Mouse (Mus musculus) CD4-positive, CD25-positive, alpha-beta regulatory T cell, adult 4 months (primary cell): ENCODE measurements around the gene Tmem183a. TPM values are rescaled to one million over a fixed set of nuclear protein-coding genes. Genes with fewer than 3 reads are reported as not detected.

ENCODE experiments used
- ATAC-seq: one replicate; pipeline ENCODE4 v1.8.0; 2017
- polyA plus RNA-seq, 2 experiments: library from polyadenylated mRNA; unstranded; fragments of 100-300 nt; shearing (Covaris generic); gene quantifications; one replicate each; pipeline ENCODE4 v1.2.1; 2017

The Tmem183a gene
- 10 to 100 TPM; 20.3 to 23.8 TPM for polyA plus RNA-seq

DNA sequence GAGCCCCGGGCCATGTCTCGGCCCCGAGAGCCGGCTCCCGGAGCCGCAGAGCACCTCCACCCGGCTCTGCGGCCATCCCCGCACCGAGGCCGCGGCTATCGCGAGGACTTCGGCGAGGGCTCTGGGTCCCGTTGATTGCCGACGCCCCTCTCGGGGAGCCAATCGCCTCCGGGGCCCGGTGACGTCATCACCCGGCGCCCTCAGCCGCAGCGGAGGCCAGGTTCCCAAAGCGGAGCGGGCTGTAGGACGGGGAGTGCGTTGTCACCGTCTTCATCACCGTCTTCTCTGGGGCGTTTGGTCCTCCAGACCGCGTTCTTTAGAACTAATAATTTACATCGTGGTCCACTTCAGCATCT, at the start of gene Tmem183a:
Gene Tmem183a, minus strand, starts transcription at position 123 of the 356 bp plus-strand sequence.
- peak; percentile 95 for ATAC-seq

DNA sequence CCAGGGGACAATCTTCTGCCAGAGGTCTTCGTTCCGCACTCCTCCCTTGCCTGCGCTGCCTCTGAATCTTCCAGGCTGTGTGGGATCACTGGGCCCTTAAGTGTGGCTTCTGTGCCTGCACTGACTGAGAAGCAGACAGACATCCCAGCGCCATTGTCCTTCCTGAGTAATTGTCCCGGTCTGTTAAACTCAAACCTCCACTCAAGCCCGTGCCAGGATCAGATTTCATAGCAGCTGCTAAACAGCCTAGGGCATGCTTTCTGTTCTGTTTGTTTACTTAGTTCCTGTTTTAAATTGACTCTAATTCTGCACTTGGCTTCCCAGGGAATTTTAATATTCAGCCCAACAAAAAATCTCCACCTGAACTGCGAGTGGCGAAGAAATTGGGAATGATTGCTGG, 46.3 kb upstream of the Tmem183a start:
- ATAC-seq = no peak

DNA sequence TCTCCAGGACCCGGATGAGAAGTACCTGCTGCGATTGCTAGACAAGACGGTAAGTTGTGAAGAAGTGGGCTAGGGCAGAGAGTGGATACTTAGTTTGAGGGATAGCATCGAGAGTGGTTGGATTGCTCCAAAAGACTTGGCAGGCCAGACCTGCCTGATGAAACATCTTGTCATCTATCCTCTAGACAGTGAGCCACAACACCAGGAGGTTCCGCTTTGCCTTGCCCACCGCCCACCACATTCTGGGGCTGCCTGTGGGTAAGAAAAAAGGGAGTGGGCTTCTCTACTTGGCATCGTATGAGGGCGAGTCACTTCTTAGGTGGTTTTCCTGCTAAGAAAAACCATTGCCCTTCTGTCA, 44.6 kb upstream of the Tmem183a start:
- peak; percentile 3 for ATAC-seq

DNA sequence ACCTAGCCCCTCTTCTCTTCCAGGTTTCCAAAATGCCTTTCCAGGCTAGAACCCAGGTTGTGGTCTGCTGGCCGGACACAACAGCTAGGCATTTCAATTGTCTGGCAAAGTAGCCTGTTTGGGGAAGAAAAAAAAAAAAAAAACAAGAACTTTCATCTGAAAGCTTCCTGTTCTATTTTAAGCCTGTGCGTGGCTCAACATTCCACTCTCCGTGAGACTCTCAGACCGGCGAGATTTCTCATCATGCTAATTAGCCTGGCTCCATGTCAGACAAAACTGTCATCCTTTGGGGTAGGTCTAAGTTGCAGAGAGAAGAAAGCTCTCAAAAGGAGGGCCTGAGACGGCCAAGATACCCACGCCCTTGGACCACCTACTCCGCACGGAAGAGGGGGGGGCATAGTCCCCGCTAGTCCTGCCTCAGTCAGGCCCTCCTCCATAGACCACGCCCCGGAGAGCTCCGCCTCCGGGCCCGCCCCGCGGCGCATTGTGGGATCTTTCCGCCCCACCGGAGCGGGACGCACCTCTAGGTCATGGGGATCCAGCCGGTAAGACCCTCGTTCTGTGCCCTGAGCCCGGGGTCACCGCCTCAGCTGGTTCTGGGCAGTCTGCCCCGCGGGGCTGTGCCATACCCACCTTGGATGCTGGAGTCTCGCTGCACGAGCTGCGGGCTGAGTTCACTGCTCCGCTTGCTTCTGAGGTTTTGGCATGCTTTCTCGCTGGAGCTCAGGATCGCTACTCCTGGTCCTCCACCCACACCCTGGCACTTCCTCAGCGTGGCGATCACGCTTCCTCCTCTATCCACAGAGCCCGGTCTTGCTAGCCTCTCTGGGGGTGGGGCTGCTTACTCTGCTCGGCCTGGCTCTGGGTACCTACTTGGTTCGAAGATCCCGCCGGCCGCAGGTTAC, 44.0 kb upstream of the Tmem183a start, which contains the start of gene Cyb5r1:
Gene Cyb5r1, plus strand, starts transcription at position 51 of the 905 bp plus-strand sequence.
- ATAC-seq = peak; percentile 96

DNA sequence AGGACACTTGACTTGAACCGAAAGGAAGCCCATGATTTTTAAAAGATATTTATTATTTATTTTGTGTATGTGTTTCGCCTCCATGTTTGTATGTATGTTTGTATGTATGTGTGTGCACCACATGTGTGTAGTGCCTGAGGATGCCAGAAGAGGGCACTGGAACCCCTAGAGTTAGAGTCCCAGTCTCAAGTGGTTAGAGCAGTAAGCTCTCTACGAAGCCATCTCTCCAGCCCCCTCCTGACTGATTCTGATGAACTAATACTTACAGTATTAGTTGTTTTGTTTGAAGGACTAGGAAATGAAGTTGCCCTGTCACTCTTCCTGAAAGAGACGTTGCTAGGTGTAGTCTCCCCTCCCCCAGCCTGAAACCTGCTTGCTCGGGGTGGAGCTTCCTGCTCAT, 38.0 kb upstream of the Tmem183a start:
- no peak for ATAC-seq

DNA sequence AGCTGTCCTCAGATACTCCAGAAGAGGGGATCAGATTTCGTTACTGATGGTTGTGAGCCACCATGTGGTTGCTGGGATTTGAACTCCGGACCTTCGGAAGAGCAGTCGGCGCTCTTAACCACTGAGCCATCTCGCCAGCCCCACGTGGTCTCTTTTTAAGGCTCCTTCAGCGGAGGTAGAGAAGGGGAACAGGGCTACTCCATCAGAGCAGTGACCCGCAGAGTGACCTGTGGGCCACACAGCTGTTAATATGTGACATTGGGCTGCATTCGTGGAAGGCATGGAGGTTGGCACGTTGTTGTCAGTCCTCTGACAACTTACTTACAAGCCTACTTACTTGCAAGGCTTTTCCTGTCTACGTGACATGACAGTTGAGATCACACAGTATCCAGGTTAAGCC, 36.4 kb upstream of the Tmem183a start:
- ATAC-seq = no peak

DNA sequence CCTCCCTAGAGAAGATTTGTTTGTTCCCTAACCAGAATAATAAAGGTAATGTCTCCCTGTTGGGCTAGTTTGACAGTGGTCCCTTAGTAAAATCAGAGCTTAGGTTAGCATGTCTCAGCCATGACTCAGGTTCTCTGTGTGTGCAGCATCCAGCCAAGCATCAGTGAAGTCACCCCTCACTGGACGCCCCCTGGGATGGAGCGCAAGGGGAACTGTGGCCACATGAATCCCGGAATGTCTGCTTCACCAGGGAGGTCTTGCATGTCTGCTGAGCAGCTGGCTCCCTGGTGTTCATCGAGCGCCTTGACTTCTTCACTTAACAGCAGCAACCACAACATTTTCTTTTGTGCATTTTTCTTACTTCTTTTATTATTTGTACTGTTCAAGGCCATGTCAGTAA, 32.0 kb upstream of the Tmem183a start:
- no peak for ATAC-seq

DNA sequence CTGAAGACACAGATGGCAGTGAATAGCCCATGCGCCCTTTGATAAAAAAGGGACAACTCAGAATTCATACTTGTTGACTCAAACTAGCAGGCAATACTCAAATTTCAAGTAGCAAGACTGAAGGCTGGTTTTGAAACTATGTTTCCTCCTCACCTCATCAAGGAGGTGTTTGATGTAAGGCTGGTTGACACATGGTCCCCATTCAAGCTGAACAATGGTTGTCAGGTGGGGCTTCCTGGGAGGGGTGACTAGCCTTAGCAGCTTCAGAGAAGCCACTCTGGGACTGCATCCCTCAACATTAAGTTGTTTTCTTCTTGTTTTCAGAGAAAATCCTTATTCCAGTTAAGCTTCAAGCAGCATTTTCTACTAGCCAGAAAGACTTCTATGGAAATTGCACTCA, 23.9 kb upstream of the Tmem183a start, which contains the start of gene 4933406M09Rik:
Gene 4933406M09Rik, plus strand, starts transcription at position 275 of the 400 bp plus-strand sequence.
- no peak for ATAC-seq

DNA sequence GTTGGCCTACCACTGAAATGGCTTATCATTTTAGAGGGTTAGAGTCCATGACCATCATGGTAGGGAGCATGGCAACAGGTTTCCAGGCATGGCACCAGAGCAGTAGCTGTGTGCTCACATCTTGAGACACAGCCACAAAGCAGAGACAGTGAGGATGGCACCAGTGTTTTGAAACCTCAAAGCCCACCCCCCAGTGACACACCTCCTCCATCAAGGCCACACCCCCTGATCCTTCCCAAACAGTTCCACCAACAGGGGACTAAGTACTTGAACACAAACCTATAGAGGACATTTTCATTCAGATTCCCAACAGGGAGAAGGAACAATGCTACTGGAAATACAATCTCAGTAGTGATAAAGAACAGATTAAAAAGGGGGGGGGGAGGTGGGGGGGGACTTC, 23.4 kb upstream of the Tmem183a start:
- ATAC-seq = no peak

DNA sequence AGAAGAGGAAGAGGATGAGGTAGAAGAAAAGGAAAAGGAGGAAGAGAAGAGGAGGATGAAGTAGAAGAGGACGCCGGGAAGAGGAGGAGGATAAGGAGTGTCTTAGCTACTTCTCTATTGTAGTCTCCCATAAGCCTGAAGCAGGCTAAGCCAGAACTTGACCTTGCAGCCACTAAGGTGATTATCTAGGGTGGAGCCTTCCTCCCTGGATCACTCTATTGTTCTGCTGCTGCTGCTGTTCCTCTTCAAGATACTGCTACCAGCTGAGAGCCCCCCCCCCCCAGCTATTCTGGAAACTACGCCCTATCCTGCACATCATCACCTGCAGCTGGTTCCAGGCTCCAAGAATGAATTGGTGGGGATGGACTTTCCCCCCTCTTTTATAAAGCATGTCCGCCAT, 22.8 kb upstream of the Tmem183a start:
- no peak for ATAC-seq

DNA sequence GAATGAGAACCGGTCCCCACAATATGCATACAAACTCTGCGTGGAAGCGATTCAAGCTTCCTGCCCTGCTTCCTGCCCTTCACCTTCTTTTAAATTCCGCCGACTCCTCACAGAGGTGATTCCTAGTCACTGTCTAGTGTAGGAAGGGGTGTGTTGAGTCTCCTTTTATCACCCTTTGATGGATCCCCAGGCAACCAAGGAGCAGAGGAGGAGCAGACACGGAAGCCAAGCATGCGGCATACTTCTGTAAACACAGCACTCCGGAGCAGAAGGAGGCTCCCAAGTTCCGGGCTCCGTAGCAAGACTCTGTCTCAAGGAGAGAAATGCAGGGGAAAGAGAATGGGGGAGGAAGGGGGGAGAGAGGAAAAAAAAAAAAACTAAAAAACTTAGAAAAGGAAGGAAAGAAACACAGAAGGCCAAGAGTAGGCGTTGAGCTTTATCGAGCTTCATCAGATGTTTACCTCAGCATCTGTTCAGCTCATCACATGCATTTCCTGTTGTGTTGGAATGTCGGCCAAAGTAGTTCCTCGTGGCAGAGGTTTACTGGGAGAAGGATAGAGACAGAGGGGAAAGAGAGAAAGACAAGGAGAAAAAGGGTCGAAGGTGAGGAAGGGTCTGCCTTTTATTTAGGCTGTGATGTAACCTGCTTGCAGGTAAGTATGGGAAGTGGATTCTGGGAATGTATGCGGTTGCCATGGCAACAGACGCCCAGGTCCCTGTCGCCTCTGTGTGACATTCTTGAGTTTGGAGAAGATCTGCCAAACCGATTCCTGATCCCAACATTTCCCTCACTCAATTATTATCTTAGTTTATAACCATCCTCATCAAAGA, 20.2 kb upstream of the Tmem183a start:
- ATAC-seq = no peak

DNA sequence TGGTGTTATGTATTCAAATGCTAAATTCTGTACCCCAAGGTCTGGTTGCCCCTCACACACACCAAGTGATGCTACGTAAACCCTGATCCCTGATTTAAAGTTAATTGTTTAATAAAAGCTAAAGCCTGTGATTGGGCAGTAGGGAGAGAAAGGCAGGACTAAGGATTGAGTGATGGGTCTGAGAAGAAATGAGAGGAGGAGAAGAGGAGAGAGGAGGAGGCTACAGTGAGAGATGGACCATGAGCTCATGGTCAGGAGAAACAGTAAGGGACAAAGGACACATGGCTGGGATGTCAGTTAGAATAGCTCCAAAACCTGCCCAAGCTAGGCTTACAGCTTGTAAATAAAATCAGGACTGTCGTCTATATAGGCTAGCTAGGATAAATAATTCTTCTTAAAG, 19.3 kb upstream of the Tmem183a start:
- ATAC-seq = no peak

DNA sequence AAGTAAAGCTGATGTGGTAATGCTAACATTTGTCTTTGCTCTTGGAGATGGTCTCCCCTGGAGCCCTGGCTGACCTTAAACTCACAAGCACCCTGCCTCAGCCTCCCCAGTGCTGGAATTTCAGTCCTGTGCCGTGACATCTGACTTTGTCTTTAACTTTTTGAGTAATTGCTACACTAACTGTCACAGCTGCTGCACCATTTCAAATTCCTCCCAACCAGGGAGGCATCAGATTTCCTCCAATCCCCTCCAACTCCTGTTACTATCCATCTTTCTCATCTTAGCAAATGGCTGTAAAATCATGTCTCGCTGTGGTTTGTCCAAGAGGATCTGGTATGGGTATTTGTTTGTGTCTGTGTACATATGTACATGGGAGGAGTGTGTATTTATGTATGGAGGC, 12.3 kb upstream of the Tmem183a start:
- ATAC-seq = no peak

DNA sequence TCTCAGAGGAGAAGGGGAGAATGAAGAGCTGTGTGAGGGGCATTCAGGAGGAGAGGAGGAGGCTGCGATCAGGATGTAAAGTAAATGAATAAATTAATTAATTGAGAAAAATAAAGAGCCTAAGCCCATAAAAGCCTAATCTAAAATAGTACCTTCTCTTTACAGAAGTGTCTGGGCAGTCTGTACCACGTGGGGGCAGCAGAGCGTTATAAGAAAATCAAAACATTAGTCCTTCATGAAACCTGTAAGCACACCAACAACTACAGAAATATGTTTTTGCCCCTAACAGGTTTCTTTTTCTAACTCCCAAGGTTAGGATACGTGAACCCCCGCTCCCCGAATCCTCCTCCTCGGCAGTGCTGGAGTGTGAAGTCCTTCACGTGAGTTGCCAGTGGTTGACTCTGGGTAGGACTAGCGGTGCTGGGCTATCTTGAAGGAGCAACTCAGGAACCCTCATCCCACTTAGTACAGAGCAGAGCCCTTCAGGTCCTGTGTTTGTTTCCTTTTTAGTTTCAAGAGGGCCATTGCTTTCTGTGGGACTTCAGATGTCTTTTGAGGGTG, 7.1 kb upstream of the Tmem183a start:
- no peak for ATAC-seq

DNA sequence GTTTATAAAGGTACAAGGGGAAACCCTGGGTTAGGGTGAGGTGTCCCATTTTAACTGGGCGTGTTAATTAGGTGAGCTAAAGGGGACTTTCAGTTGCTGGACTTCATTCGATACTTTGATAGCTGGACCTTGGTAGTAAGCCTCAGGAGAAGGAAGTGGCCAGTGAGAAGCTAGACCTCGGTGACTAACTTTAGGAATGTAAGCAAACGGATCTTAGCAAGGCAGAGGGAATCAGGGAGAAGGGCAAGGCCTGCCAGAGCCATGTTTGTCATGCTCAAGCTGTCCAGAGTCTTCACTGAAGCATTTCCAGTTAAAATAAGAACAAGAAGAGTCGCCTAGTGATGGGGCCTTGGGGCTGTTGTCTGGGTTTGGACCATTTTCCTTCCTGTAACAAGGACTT, 3.7 kb upstream of the Tmem183a start:
- ATAC-seq = no peak

DNA sequence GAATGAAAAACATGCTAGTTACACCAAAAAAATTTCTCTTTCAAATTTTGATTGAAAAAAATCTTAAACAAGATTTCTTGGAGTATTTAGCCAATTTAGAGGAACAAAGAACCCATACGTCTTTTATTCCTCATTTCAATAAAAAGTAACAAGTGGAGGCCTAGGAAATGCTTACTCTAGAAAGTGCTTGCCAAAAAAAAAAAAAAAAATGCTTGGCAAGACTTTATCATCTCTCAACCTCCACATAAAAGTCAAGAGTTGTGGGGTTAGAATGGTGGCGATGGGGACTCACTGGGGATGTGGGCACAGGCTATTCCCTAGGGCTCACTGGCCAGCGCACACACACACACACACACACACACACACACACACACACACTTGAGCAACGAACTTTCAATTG, 1.4 kb upstream of the Tmem183a start:
- ATAC-seq = no peak

DNA sequence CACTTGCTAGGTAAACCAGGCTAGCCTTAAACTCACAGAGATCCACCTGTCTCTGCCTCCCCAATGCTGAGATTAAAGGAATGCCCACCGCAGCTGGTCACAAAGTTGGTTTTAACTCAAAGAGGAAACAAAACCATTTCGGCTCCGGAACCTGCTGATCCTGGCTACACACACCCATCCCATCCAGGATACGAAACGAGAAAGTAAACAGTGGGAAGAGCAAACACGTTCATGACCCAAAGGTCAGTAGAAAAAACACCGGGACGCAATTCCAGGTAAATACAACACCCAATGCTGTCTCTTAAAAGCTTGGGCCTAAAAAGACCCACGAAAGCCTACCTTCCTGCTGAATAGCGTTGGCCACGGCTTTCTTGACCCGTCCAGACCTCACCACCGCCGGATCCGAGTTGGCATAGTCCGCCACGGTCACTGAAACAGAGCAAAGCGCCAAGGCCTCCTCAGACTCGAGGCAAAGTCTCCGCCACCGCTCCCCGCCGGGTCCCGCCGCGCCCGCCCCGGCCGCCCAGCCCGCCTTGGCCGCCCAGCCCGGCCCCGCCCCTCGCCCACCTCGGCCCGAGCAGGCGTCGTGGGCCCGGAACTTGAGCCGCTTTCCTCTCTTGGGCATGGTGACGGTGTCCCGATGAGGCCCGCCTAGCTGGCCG, 453 bp downstream of the Tmem183a start:
- ATAC-seq = peak; percentile 49

DNA sequence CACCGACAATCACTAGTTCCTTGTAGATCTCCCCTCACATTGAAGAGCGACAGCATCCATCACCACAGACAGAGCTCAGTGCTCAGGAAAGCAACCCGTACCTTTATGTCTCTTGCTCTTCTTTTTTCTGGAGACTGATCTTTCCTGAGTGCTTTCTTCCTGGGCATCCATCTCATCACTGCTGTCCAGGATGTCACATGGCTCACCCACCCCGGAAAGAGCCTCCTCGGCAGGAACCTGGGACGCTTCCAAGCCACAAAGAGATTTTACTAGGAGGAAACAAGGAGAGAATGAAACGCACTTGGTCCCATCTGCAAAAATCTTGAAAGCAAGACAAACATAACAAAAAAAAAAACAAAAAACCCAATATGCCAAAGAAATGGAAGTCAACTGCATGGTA, 1.1 kb downstream of the Tmem183a start:
- no peak for ATAC-seq

DNA sequence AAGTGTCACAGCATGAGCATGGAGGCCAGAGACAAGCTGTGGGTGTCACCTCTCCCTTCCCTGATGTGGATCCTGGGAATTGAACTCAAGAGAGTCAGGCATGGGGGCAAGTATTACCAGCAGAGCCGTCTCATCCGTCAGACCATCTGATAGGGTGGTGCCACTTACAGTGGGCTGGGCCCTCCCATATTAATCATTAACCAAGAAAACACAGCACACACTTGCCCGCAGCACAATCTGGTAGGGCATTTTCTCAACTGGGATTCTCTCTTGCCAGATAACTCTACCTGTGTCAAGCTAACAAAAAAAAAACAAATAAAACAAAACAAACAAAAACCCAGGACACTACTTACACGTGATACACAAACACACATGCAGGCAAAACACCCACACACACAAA, 4.3 kb downstream of the Tmem183a start:
- no peak for ATAC-seq

DNA sequence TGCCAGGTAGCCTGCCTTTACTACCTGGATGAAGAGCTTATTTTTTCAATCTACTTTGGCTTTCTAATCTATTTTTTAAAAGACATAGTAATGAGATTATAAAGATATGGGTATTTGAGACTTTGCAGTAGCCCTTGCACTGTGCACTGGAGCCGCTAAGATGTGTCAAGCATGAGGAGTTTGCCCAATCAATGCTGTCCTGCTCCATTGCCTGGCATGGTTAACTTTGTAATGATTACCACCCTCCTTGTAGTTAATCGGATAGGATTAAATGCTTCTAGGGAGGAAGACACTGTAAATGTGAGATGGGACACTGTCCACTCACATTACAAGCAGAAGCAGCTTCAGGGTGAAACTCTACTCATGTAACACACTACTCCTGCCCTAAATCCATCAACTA, 8.5 kb downstream of the Tmem183a start:
- ATAC-seq = no peak

DNA sequence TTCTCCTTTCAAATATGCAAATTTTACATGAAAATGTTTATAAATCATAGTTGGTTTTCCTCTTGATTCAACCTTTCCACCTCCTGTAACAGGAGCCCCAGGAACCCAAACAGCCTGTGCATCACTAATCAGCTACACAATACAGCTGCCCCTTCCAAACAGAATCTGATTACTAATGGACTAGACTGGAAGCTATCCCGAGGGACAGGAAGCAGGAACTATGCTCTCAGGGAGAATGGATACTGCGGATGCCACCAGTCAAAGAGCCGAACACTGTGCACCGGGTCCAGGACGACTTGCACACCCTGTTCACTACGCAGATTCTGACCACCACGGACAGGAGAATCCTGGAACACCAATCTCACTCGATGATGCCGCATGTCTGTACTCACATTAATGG, 14.0 kb downstream of the Tmem183a start:
- ATAC-seq = no peak

DNA sequence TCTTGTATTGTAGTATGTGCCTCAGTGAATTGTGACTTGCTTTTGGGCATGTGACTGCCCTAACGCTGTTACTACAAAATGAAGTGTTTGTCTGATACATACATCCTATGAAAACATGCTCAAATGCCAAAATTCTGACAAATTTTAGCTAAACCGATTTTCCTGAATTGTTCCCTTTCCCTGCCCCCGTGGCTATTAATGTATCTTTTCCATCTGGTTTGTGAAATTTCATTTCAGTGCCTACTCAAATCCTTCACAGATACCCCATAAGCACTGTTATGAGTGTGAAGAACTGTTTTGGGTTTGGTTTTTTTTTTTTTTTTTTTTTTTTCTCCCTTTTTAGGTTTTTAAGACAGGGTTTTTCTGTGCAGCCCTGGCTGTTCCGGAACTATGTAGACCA, 16.7 kb downstream of the Tmem183a start:
- ATAC-seq = no peak
